Mouse (Mus musculus) MEL (cell line): ENCODE results near the gene Smyd3. TPM values are rescaled to one million over a fixed set of nuclear protein-coding genes. Genes with fewer than 3 reads are reported as not detected.

Experiments used
- DNase-seq: peaks from one replicate; pipeline ENCODE4 v3.0.0; 2011; ENCODE audit warnings: low read depth, low spot score
- H3K27ac ChIP-seq: 2 replicates; pipeline ENCODE4 v1.5.1; 2012; ENCODE audit warnings: low read depth, mild to moderate bottlenecking, control low read depth, low read length, moderate library complexity; ENCODE audit not compliant: control insufficient read depth
- H3K27me3 ChIP-seq, 2 experiments: fragments of 150-350 bp in 1 of 2; sonication (generic) in 1 of 2; 2 replicates each; pipeline ENCODE4 v1.6.1; 2012; ENCODE audit warnings: low read length in 2 of 2, mild to moderate bottlenecking in 2 of 2, improper control_type of control experiment in 1 of 2, moderate library complexity in 1 of 2; ENCODE audit not compliant: insufficient read depth in 2 of 2, control insufficient read depth in 1 of 2
- H3K36me3 ChIP-seq, 2 experiments: 2 replicates each; pipeline ENCODE4 v1.6.1; 2012 to 2014; ENCODE audit warnings: low read length in 2 of 2, improper control_type of control experiment in 1 of 2, inconsistent platforms in 1 of 2, mild to moderate bottlenecking in 1 of 2; ENCODE audit not compliant: insufficient read depth in 2 of 2, control insufficient read depth in 1 of 2
- H3K4me1 ChIP-seq, 2 experiments: fragments of 150-350 bp in 1 of 2; sonication (generic) in 1 of 2; 2 replicates each; pipeline ENCODE4 v1.6.1; 2012; ENCODE audit warnings: low read length in 2 of 2, improper control_type of control experiment in 1 of 2, mild to moderate bottlenecking in 1 of 2; ENCODE audit not compliant: insufficient read depth in 2 of 2, control insufficient read depth in 1 of 2
- H3K4me3 ChIP-seq, 2 experiments: fragments of 150-350 bp in 1 of 2; sonication (generic) in 1 of 2; 2 replicates each; pipeline ENCODE4 v1.5.1; 2012; ENCODE audit warnings: low read depth in 2 of 2, low read length in 2 of 2, mild to moderate bottlenecking in 2 of 2, moderate library complexity in 2 of 2, control low read depth in 1 of 2, improper control_type of control experiment in 1 of 2; ENCODE audit not compliant: control insufficient read depth in 1 of 2, insufficient read depth in 1 of 2
- H3K79me2 ChIP-seq: 2 replicates; pipeline ENCODE4 v1.6.1; 2012; ENCODE audit warnings: mild to moderate bottlenecking, low read length, moderate library complexity; ENCODE audit not compliant: control insufficient read depth, poor library complexity, insufficient read depth
- H3K9ac ChIP-seq: 2 replicates; pipeline ENCODE4 v1.6.1; 2012; ENCODE audit warnings: low read depth, mild to moderate bottlenecking, control low read depth, low read length, moderate library complexity; ENCODE audit not compliant: control insufficient read depth, poor library complexity, severe bottlenecking
- H3K9me3 ChIP-seq: fragments of 150-350 bp; sonication (generic); replicated peaks from 2 replicates; pipeline ENCODE4 v1.6.1; 2012; ENCODE audit warnings: mild to moderate bottlenecking, low read length, improper control_type of control experiment, moderate library complexity; ENCODE audit not compliant: insufficient read depth
- BHLHE40 ChIP-seq: IDR thresholded peaks from 2 replicates; pipeline ENCODE4 v1.6.1; 2012; ENCODE audit warnings: low read depth, mild to moderate bottlenecking, inconsistent platforms, low read length, improper control_type of control experiment, borderline replicate concordance
- CHD1 ChIP-seq: IDR thresholded peaks from 2 replicates; pipeline ENCODE4 v1.6.1; 2012; ENCODE audit warnings: low read depth, mild to moderate bottlenecking, inconsistent platforms, low read length, improper control_type of control experiment
- CHD2 ChIP-seq: IDR thresholded peaks from 2 replicates; pipeline ENCODE4 v1.6.1; 2011; ENCODE audit warnings: low read length, improper control_type of control experiment
- CTCF ChIP-seq, 3 experiments: IDR thresholded peaks in 2 of 3; conservative IDR thresholded peaks in 1 of 3; 2 replicates each; pipeline ENCODE4 v1.5.1; 2011 to 2012; ENCODE audit warnings: low read length in 3 of 3, low read depth in 2 of 3, mild to moderate bottlenecking in 2 of 3, improper control_type of control experiment in 1 of 3, inconsistent platforms in 1 of 3, mixed read lengths in 1 of 3, moderate library complexity in 1 of 3; ENCODE audit not compliant: control insufficient read depth in 1 of 3, insufficient read depth in 1 of 3, poor library complexity in 1 of 3, severe bottlenecking in 1 of 3
- E2F4 ChIP-seq: IDR thresholded peaks from 2 replicates; pipeline ENCODE4 v1.6.1; 2011; ENCODE audit warnings: low read depth, low read length, improper control_type of control experiment, borderline replicate concordance
- ELF1 ChIP-seq: IDR thresholded peaks from 2 replicates; pipeline ENCODE4 v1.6.1; 2014; ENCODE audit warnings: low read depth, mild to moderate bottlenecking, inconsistent platforms, low read length, improper control_type of control experiment, moderate library complexity
- EP300 ChIP-seq, 2 experiments: IDR thresholded peaks; 2 replicates each; pipeline ENCODE4 v1.6.1; 2011; ENCODE audit warnings: improper control_type of control experiment in 2 of 2, low read length in 2 of 2, low read depth in 1 of 2, mild to moderate bottlenecking in 1 of 2
- ETS1 ChIP-seq: IDR thresholded peaks from 2 replicates; pipeline ENCODE4 v1.6.1; 2012; ENCODE audit warnings: low read depth, mild to moderate bottlenecking, inconsistent platforms, low read length, improper control_type of control experiment, moderate library complexity
- GABPA ChIP-seq: IDR thresholded peaks from 2 replicates; pipeline ENCODE4 v1.6.1; 2012; ENCODE audit warnings: low read depth, mild to moderate bottlenecking, inconsistent platforms, low read length, improper control_type of control experiment, moderate library complexity
- GATA1 ChIP-seq: IDR thresholded peaks from 2 replicates; pipeline ENCODE4 v1.6.1; 2011; ENCODE audit warnings: low read depth, low read length, improper control_type of control experiment
- JUND ChIP-seq: IDR thresholded peaks from 2 replicates; pipeline ENCODE4 v1.6.1; 2011; ENCODE audit warnings: low read depth, mild to moderate bottlenecking, improper control_type of control experiment, low read length
- KAT2A ChIP-seq: conservative IDR thresholded peaks from 2 replicates; pipeline ENCODE4 v1.6.1; 2012; ENCODE audit warnings: low read depth, low read length, improper control_type of control experiment, inconsistent platforms
- MAFK ChIP-seq: IDR thresholded peaks from 2 replicates; pipeline ENCODE4 v1.6.1; 2011; ENCODE audit warnings: low read depth, mild to moderate bottlenecking, low read length, improper control_type of control experiment, borderline replicate concordance
- MAX ChIP-seq: IDR thresholded peaks from 2 replicates; pipeline ENCODE4 v1.6.1; 2011; ENCODE audit warnings: low read length, improper control_type of control experiment
- MAZ ChIP-seq: IDR thresholded peaks from 2 replicates; pipeline ENCODE4 v1.6.1; 2012; ENCODE audit warnings: low read depth, mild to moderate bottlenecking, inconsistent platforms, low read length, improper control_type of control experiment
- MXI1 ChIP-seq: IDR thresholded peaks from 2 replicates; pipeline ENCODE4 v1.6.1; 2011; ENCODE audit warnings: mild to moderate bottlenecking, low read depth, low read length, improper control_type of control experiment
- MYB ChIP-seq: IDR thresholded peaks from 2 replicates; pipeline ENCODE4 v1.6.1; 2011; ENCODE audit warnings: mild to moderate bottlenecking, low read depth, low read length, improper control_type of control experiment
- MYC ChIP-seq: IDR thresholded peaks from 2 replicates; pipeline ENCODE4 v1.6.1; 2011; ENCODE audit warnings: low read depth, mild to moderate bottlenecking, low read length, improper control_type of control experiment, moderate library complexity
- NRF1 ChIP-seq: IDR thresholded peaks from 2 replicates; pipeline ENCODE4 v1.6.1; 2014; ENCODE audit warnings: low read depth, mild to moderate bottlenecking, inconsistent platforms, low read length, improper control_type of control experiment, moderate library complexity; ENCODE audit not compliant: poor library complexity, insufficient read depth, severe bottlenecking
- POLR2A ChIP-seq, 2 experiments: IDR thresholded peaks; 2 replicates each; pipeline ENCODE4 v1.6.1; 2011 to 2012; ENCODE audit warnings: low read length in 2 of 2, mild to moderate bottlenecking in 2 of 2, control low read depth in 1 of 2, improper control_type of control experiment in 1 of 2, low read depth in 1 of 2, moderate library complexity in 1 of 2; ENCODE audit not compliant: control insufficient read depth in 1 of 2, insufficient read depth in 1 of 2, poor library complexity in 1 of 2
- POLR2AphosphoS2 ChIP-seq: IDR thresholded peaks from 2 replicates; pipeline ENCODE4 v1.6.1; 2011; ENCODE audit warnings: low read length, improper control_type of control experiment
- POLR2AphosphoS5 ChIP-seq: IDR thresholded peaks from 2 replicates; pipeline ENCODE4 v1.6.1; 2012; ENCODE audit warnings: low read depth, borderline replicate concordance, mild to moderate bottlenecking, inconsistent platforms, low read length, moderate library complexity, mixed read lengths
- RAD21 ChIP-seq: IDR thresholded peaks from 2 replicates; pipeline ENCODE4 v1.6.1; 2011; ENCODE audit warnings: mild to moderate bottlenecking, low read depth, low read length, improper control_type of control experiment
- RCOR1 ChIP-seq: IDR thresholded peaks from 2 replicates; pipeline ENCODE4 v1.6.1; 2012; ENCODE audit warnings: low read depth, mild to moderate bottlenecking, inconsistent platforms, low read length, improper control_type of control experiment
- SMC3 ChIP-seq: IDR thresholded peaks from 2 replicates; pipeline ENCODE4 v1.6.1; 2011; ENCODE audit warnings: low read depth, low read length, improper control_type of control experiment
- TAL1 ChIP-seq: IDR thresholded peaks from 2 replicates; pipeline ENCODE4 v1.6.1; 2012; ENCODE audit warnings: mild to moderate bottlenecking, inconsistent platforms, low read length, moderate library complexity, mixed read lengths
- TBP ChIP-seq: IDR thresholded peaks from 2 replicates; pipeline ENCODE4 v1.8.0; 2011; ENCODE audit warnings: low read depth, low read length, improper control_type of control experiment
- UBTF ChIP-seq: IDR thresholded peaks from 2 replicates; pipeline ENCODE4 v1.6.1; 2012; ENCODE audit warnings: low read depth, mild to moderate bottlenecking, inconsistent platforms, low read length, improper control_type of control experiment, moderate library complexity, borderline replicate concordance; ENCODE audit not compliant: insufficient read depth
- USF1 ChIP-seq: IDR thresholded peaks from 2 replicates; pipeline ENCODE4 v1.6.1; 2014; ENCODE audit warnings: low read depth, mild to moderate bottlenecking, inconsistent platforms, low read length, improper control_type of control experiment, moderate library complexity
- USF2 ChIP-seq, 2 experiments: IDR thresholded peaks; 2 replicates each; pipeline ENCODE4 v1.6.1; 2011 to 2012; ENCODE audit warnings: improper control_type of control experiment in 2 of 2, low read length in 2 of 2, borderline replicate concordance in 1 of 2, inconsistent platforms in 1 of 2, low read depth in 1 of 2, mild to moderate bottlenecking in 1 of 2; ENCODE audit not compliant: insufficient read depth in 1 of 2
- ZC3H11A ChIP-seq: IDR thresholded peaks from 2 replicates; pipeline ENCODE4 v1.6.1; 2012; ENCODE audit warnings: low read depth, mild to moderate bottlenecking, inconsistent platforms, low read length, improper control_type of control experiment
- ZKSCAN1 ChIP-seq: IDR thresholded peaks from 2 replicates; pipeline ENCODE4 v1.6.1; 2012; ENCODE audit warnings: low read depth, mild to moderate bottlenecking, inconsistent platforms, low read length, improper control_type of control experiment, moderate library complexity
- ZNF384 ChIP-seq: IDR thresholded peaks from 2 replicates; pipeline ENCODE4 v1.6.1; 2012; ENCODE audit warnings: low read depth, mild to moderate bottlenecking, inconsistent platforms, low read length, improper control_type of control experiment
- polyA plus RNA-seq, 2 experiments: library from polyadenylated mRNA; stranded (reverse) in 1 of 2; unstranded in 1 of 2; fragments of >175 nt in 1 of 2; fragments of >200 nt in 1 of 2; gene quantifications; 2 replicates each; pipeline versions ENCODE4 v1.2.1 to v1.2.4; 2012; ENCODE audit warnings: low replicate concordance in 2 of 2, low read depth in 1 of 2; ENCODE audit not compliant: insufficient read length in 2 of 2, insufficient read depth in 1 of 2, missing spikeins in 1 of 2
- total RNA-seq: library from RNA; depleted of rRNA; stranded (reverse); fragments of 300-350 nt; gene quantifications from 2 replicates; pipeline ENCODE4 v1.2.3, GENCODE M21; 2012

Smyd3 gene
- total and polyA plus RNA-seq, 3 experiments: 13.3 to 18.2 TPM; not detected in 1

DNA sequence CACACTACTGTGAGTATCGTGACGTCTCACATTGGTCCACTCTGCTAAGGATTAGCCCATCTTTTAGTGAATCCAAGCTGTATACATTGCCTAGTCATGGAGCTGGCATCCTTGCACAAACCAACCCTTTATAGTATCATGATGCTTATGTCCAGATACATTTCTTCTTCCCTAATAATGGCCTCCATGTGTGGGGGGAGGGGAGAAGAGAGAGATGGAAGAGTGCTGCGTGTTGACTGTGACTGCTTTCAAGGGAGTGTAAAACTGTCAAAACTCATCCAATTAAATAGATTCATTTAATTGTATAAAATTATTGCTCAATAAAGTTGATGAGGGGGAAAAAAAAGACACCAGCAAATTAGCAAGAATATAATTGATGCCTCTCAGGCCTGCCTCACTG lies 330.7 kb downstream of the Smyd3 start:
- no peak for DNase-seq
- H3K4me1 ChIP-seq: no peaks in the 10 kb centered on the region; a peak in 1 of 4 replicates
- H3K9me3 ChIP-seq: no peaks in the 10 kb centered on the region
- peaks cover 0 to 3% of the 10 kb centered on the region in 2 experiments; a peak in 2 of 4 replicates for H3K36me3 ChIP-seq
- H3K4me3 ChIP-seq: no peak overlapping the region
- no peak overlapping the region for H3K9ac ChIP-seq
- no peaks in the 10 kb centered on the region for H3K27me3 ChIP-seq
- H3K79me2 ChIP-seq: no peaks in the 10 kb centered on the region
- TF ChIP-seq ZNF384 (no peak), EP300 (IDR thresholded peaks at IDR 0.05; ENCODE audit: low read depth in 1 of 2, low read length in 2 of 2) (no peak), SMC3 (no peak), CHD2 (no peak), ELF1 (no peak), ZKSCAN1 (no peak), CTCF (IDR thresholded peaks at IDR 0.05 in 2 of 3, conservative IDR thresholded peaks at IDR 0.05 in 1 of 3; ENCODE audit: control insufficient read depth in 1 of 3, insufficient read depth in 1 of 3, low read depth in 2 of 3, low read length in 3 of 3, poor library complexity in 1 of 3, severe bottlenecking in 1 of 3) (no peak), MAFK (no peak), POLR2AphosphoS2 (no peak), RCOR1 (no peak), USF2 (IDR thresholded peaks at IDR 0.05; ENCODE audit: borderline replicate concordance in 1 of 2, insufficient read depth in 1 of 2, low read depth in 1 of 2, low read length in 2 of 2) (no peak), RAD21 (no peak), E2F4 (no peak), JUND (no peak), MAZ (no peak), POLR2A (IDR thresholded peaks at IDR 0.05; ENCODE audit: control insufficient read depth in 1 of 2, insufficient read depth in 1 of 2, low read depth in 1 of 2, low read length in 2 of 2, poor library complexity in 1 of 2) (no peak), MXI1 (no peak)
- H3K27ac ChIP-seq: no peak overlapping the region

DNA sequence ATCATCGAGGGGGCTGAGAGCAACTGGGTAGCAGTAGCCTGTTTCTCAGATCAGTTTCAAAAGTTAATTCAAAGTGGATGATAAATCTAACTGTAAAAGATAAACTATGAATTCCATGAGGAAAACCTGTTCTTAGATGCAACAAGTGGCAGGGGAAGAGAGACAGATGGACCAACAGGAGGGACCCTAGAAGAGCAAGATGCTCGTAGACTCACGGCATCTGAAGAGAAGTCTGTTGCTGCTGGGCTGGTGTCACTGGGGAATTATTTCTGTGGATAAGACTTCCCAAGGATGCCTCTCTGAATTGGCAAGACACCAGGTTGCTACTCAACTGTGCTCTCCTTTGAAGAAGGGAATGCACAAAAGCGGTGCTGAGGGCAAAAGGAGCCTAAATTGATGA lies 333.2 kb downstream of the Smyd3 start:
- DNase-seq: no peak
- Histone ChIP-seq H3K9ac (no peak overlapping the region), H3K79me2 (no peaks in the 10 kb centered on the region), H3K4me3 (no peak overlapping the region)
- TF ChIP-seq ZKSCAN1 (no peak), POLR2AphosphoS5 (no peak), ETS1 (no peak), TAL1 (no peak), UBTF (no peak), TBP (no peak), NRF1 (no peak), ZNF384 (no peak), GATA1 (no peak), MAX (no peak), CHD1 (no peak), USF1 (no peak), BHLHE40 (no peak), ZC3H11A (no peak), GABPA (no peak), MYB (no peak), ELF1 (no peak), POLR2AphosphoS2 (no peak), MYC (no peak), KAT2A (no peak)
- TF ChIP-seq, all 39 proteins: peak for 0
- Histone ChIP-seq H3K27me3 (no peaks in the 10 kb centered on the region), H3K9me3 (no peaks in the 10 kb centered on the region), H3K4me1 (no peaks in the 10 kb centered on the region), H3K36me3 (no peaks in the 10 kb centered on the region), H3K27ac (no peak overlapping the region)
